Mouse (Mus musculus) adrenal gland, adult 10 weeks (tissue): ENCODE results near the gene Plxna4. TPM values are rescaled to one million over a fixed set of nuclear protein-coding genes. Genes with fewer than 3 reads are reported as not detected.

Experiments
- polyA plus RNA-seq: library from polyadenylated mRNA; stranded (reverse); fragments of 350-450 nt; fragmentation: Illumina TruSeq; extraction: RNeasy Lipid Tissue Mini Kit (QIAGEN cat#74804); gene quantifications from one replicate; pipeline ENCODE4 v1.2.3, GENCODE M21; 2014; ENCODE audit warnings: low read depth, low replicate concordance

Plxna4 gene
- 4.5 TPM for polyA plus RNA-seq

GRCm38 (mm10) chr6:32588056-32588671 is at the start of gene Plxna4:
Gene Plxna4 (minus strand): TSS chr6:32588192.

